Mouse (Mus musculus) CD4-positive, CD25-positive, alpha-beta regulatory T cell, adult 2 months (primary cell): ENCODE measurements at regions not wholly inside any gene's neighbourhood (a gene's known extent, or its start where the extent isn't known, plus 50 kb on each side); places are given as distances from the start of the nearest gene placed in this dataset.

Source experiments
- DNase-seq: peaks from one replicate; pipeline ENCODE4 v3.0.0-alpha.2; 2012; ENCODE audit warnings: low read depth, low spot score

GRCm38 (mm10) chr10:117516510-117516909 is 112.8 kb upstream of the Cpm start:
- DNase-seq, result no peak

- peak; percentile 62 for DNase-seq
These were observed 113.4 kb upstream of the Cpm start for GRCm38 (mm10) chr10:117515777-117516501.

GRCm38 (mm10) chr10:117515039-117515438 is 114.3 kb upstream of the Cpm start:
- no peak for DNase-seq

- no peak for DNase-seq
These were observed 115.3 kb upstream of the Cpm start for GRCm38 (mm10) chr10:117513925-117514546.

- no peak for DNase-seq
These were observed 116.7 kb upstream of the Cpm start for GRCm38 (mm10) chr10:117512424-117513257.

GRCm38 (mm10) chr10:117511483-117512406 is 117.6 kb upstream of the Cpm start:
- no peak for DNase-seq

GRCm38 (mm10) chr10:117510529-117511482 is 118.5 kb upstream of the Cpm start:
- no peak for DNase-seq

- DNase-seq, result no peak
These were observed 119.1 kb upstream of the Cpm start for GRCm38 (mm10) chr10:117510224-117510486.

GRCm38 (mm10) chr10:117509431-117510223 is 119.7 kb upstream of the Cpm start:
- DNase-seq, result no peak

- DNase-seq, result no peak
These were observed 122.9 kb upstream of the Cpm start for GRCm38 (mm10) chr10:117506252-117506992.

- no peak for DNase-seq
These were observed 123.8 kb upstream of the Cpm start for GRCm38 (mm10) chr10:117505529-117505928.

GRCm38 (mm10) chr10:117505057-117505456 is 124.2 kb upstream of the Cpm start:
- no peak for DNase-seq

- DNase-seq, result no peak
These were observed 124.6 kb upstream of the Cpsf6 start for GRCm38 (mm10) chr10:117504267-117504902.

- DNase-seq, result no peak
These were observed 123.7 kb upstream of the Cpsf6 start for GRCm38 (mm10) chr10:117503222-117504184.

GRCm38 (mm10) chr10:117502731-117503130 is 122.9 kb upstream of the Cpsf6 start:
- DNase-seq, result no peak

- no peak for DNase-seq
These were observed 122.3 kb upstream of the Cpsf6 start for GRCm38 (mm10) chr10:117502135-117502534.

GRCm38 (mm10) chr10:117501426-117501825 is 121.6 kb upstream of the Cpsf6 start:
- DNase-seq, result no peak
